Mouse (Mus musculus): ENCODE results near the gene Adam10.

The Adam10 gene

DNA sequence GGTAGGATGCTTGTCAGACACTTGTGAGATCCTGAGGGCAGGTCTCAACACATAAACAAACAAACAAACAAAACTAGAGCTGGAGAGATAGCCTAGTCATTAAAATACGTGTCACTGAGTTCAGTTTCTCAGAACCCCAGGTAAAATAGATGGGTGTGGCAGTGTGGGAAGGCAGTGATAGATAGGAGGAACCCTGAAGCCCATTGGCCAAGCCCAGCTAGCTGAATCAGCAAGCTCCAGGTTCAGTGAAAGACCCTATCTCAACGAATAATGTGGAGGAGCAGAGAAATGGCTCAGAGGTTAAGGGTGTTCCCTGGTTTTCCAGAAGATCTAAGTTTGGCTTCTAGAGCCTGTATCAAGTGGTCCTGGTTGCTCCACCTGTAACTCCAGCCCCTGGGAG, 9.6 kb upstream of the Adam10 start:
- CTCF ChIA-PET: interaction anchor here in 2 of 4 experiments (0.6 kb wide), 2 partner anchors 253 to 520 kb away, joined by 3 to 17 read pairs; no protein-coding TSS in a partner anchor
- POLR2A ChIA-PET: interaction anchor here in 2 of 4 experiments (1.0 to 1.6 kb wide), 2 partner anchors 9 to 12 kb away, joined by 3 read pairs; partner anchors contain the start of gene Mindy2 (in 1 of the 2)

GRCm38 (mm10) chr9:70670381-70670780, 8.4 kb upstream of the Adam10 start:
- ChIA-PET CTCF (interaction anchor here in 1 of 4 experiments (0.7 kb wide), 1 partner anchor 1087 kb away, joined by 3 read pairs; no protein-coding TSS in a partner anchor), POLR2A (interaction anchor here in 1 of 4 experiments (0.6 to 1.6 kb wide), 2 partner anchors 8 to 485 kb away, joined by 3 read pairs; no protein-coding TSS in a partner anchor)

DNA sequence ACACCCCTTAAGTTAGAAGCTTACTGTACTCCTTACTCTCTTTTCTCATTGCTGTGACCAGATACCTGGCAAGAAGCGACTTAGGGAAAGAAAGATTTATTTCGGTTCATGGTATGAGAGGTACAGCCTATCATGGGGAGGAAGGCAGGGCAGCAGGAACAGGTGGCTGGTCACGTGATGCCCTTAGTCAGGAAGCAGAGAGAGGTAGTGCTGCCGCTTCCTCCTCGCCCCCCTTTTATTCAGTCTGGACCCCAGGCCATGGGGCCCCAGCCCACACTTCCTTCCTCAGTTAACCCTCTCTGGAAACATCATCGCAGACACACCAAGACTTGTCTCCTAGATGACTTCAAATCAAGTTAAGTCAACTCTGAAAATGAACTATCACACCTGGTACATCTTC, 7.5 kb upstream of the Adam10 start:
- ChIA-PET CTCF (no interaction called here), POLR2A (interaction anchor here in 1 of 4 experiments (0.6 kb wide), 1 partner anchor 17 kb away, joined by 3 read pairs; no protein-coding TSS in a partner anchor)

GRCm38 (mm10) chr9:70671772-70672579, 6.8 kb upstream of the Adam10 start:
- ChIA-PET CTCF (interaction anchor here in 3 of 4 experiments (0.6 kb wide), 3 partner anchors 258 to 546 kb away, joined by 3 to 4 read pairs (median 4); no protein-coding TSS in a partner anchor), POLR2A (interaction anchor here in 1 of 4 experiments (0.6 to 0.7 kb wide), 2 partner anchors 34 to 171 kb away, joined by 4 to 5 read pairs; no protein-coding TSS in a partner anchor)

DNA sequence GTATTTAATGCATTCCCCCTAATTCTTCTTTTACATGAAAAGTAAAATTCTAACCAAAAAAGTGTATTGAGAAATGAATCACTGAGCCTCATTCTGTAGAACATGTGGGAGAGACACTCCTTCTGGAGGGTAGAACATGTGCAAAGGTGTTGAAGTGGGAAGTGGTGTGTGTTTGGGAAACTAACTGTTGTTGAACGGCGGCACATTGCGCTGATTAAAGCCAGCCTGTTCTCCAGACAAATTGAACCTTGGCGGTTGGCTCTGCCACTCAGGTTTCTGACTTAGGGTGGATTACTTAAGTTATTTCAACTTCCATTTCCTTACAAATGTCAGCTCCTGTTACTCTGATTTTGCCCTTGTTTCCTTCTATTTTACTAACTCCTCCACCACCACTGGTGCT, 5.1 kb upstream of the Adam10 start:
- CTCF ChIA-PET: interaction anchor here in 2 of 4 experiments (0.5 to 0.9 kb wide), 2 partner anchors 256 to 941 kb away, joined by 3 read pairs; no protein-coding TSS in a partner anchor
- POLR2A ChIA-PET: interaction anchor here in 1 of 4 experiments (1.0 to 1.1 kb wide), 2 partner anchors 16 to 23 kb away, joined by 3 read pairs; no protein-coding TSS in a partner anchor

DNA sequence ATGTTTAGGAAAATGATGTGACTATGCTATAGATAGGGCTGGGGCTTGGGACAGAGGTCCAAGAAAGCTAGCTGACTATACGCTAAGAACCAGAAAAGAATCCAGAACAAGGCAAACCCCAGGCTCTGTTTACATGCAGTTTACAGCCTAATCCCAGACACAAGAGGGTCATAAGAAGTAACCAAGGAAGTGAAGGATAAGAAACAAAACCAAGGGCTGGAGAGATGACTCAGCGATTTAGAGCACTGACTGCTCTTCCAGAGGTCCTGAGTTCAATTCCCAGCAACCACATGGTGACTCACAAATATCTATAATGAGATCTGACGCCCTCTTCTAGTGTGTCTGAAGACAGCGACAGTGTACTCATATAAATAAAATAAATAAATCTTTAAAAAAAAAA, 3.7 kb upstream of the Adam10 start:
- CTCF ChIA-PET: interaction anchor here in 1 of 4 experiments (1.3 kb wide), 1 partner anchor 168 kb away, joined by 8 read pairs; no protein-coding TSS in a partner anchor

DNA sequence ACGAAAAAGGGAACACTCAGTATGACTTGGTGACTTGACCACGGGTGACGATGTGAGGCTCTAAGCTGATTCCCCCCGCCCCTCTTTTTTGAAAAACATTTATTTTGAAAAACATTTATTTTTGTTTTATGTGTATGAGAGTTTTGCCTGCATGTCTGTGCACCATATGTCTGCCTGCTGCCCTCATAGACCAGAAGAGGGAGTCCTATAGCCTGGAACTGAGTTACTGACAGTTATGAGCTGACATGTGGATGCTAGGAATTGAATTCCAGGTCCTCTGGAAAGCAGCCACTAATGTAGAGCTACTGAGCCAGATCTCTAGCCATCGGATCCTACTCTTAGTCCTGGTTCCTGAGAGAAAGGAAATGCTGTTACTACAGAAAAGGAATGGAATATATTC, 2.8 kb upstream of the Adam10 start:
- POLR2A ChIA-PET: interaction anchor here in 2 of 4 experiments (0.7 to 1.3 kb wide), 4 partner anchors 11 to 540 kb away, joined by 3 to 4 read pairs (median 4); no protein-coding TSS in a partner anchor
- CTCF ChIA-PET: interaction anchor here (0.5 to 1.4 kb wide), 7 partner anchors 18 to 254 kb away, joined by 3 to 9 read pairs (median 4); no protein-coding TSS in a partner anchor

More for the DNA sequence above, 3.7 kb upstream of the Adam10 start:
- POLR2A ChIA-PET: interaction anchor here in 2 of 4 experiments (0.7 to 1.3 kb wide), 3 partner anchors 10 to 541 kb away, joined by 3 to 4 read pairs (median 4); no protein-coding TSS in a partner anchor

GRCm38 (mm10) chr9:70679132-70680091, 615 bp downstream of the Adam10 start:
- POLR2A ChIA-PET: interaction anchor here in 3 of 4 experiments (0.6 to 1.5 kb wide), 7 partner anchors 9 to 245 kb away, joined by 3 to 4 read pairs (median 3); partner anchors contain the start of gene Mindy2 (in 1 of the 3)
- CTCF ChIA-PET: interaction anchor here in 1 of 4 experiments (1.4 kb wide), 1 partner anchor 251 kb away, joined by 4 read pairs; no protein-coding TSS in a partner anchor

DNA sequence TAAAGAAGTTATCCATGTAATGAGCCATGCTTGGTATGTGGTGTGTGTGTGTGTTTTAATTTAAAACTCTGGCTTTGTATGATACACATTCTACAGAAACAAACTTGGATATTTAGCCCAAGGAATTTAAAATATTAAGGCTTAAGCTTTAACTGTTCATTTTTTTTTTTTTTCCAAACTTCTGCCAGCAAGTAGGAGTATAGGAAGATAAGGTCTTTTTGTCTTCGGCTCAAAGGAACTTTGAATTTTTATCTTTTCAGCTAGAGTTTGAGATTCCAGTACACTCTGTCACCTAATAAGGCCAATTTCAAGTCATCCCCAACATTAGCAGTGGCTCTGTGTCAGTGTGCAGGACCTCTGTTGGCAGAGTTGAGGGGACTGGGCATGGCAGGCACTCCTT, 3.4 kb downstream of the Adam10 start:
- CTCF ChIA-PET: no interaction called here
- POLR2A ChIA-PET: no interaction called here

DNA sequence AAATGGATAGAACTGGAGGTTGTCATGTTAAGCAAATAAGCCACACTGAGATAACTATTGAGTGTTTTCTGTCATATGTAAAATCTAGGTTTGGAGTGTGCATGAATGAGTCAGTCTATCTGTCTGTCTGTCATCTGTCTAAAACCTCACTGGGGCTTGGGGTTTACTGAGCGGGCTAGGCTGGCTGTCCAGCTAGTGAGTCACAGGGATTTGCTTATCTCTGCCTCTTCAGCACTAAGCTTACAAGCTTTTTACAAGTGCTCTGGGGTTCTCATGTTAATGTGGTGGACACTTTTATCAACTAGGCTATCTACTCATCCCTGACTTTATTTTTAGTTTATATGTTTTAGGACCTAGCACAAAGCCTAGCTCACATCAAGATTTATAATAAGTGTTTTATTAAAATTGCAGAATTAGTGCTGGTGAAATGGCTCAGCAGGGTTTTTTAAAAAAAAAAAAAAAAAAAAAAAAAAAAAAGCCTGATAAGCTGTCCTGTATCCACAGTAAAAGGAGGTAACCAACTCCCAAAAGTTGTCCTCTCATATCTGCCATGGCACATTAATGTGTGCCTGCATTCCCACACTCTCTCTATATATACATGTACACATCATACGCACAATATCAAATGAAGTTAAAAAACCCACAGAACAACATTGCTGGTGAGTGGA, 9.6 kb downstream of the Adam10 start:
- POLR2A ChIA-PET: interaction anchor here in 2 of 4 experiments (0.6 to 1.4 kb wide), 8 partner anchors 10 to 287 kb away, joined by 3 to 6 read pairs (median 3); partner anchors contain the start of gene Adam10 (in 1 of the 2)
- CTCF ChIA-PET: interaction anchor here in 1 of 4 experiments (0.7 kb wide), 1 partner anchor 123 kb away, joined by 3 read pairs; no protein-coding TSS in a partner anchor

DNA sequence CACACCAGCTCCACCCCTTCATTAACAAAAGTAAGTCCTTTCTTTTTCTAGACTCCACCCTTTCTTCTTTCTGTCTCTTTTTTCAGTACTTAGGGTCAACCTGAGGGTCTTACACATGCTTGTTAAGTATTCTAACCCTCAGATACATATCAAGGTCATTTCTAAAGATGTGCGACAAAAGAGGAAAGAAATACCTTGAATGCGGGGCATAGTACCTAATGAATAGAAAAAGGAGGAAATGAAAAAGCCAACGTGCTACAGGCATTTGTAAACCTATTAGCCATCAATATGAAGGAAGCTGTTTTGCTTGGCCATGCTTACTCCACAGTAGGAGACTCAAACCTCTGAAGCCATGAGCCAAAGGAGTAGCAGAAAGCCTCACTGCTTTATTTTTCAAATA, 11.1 kb downstream of the Adam10 start:
- ChIA-PET CTCF (interaction anchor here in 1 of 4 experiments (0.7 kb wide), 1 partner anchor 1842 kb away, joined by 3 read pairs; no protein-coding TSS in a partner anchor), POLR2A (interaction anchor here in 1 of 4 experiments (1.2 kb wide), 1 partner anchor 8 kb away, joined by 4 read pairs; no protein-coding TSS in a partner anchor)

- POLR2A ChIA-PET: no interaction called here
Measured at GRCm38 (mm10) chr9:70690579-70690978, 11.8 kb downstream of the Adam10 start.

GRCm38 (mm10) chr9:70691772-70692693, 13.2 kb downstream of the Adam10 start:
- CTCF ChIA-PET: interaction anchor here in 1 of 4 experiments (0.7 kb wide), 1 partner anchor 238 kb away, joined by 4 read pairs; no protein-coding TSS in a partner anchor
- POLR2A ChIA-PET: interaction anchor here in 1 of 4 experiments (1.1 kb wide), 1 partner anchor 13 kb away, joined by 4 read pairs; the partner anchor contains the start of gene Adam10

More at GRCm38 (mm10) chr9:70690579-70690978, 11.8 kb downstream of the Adam10 start:
- CTCF ChIA-PET: no interaction called here

DNA sequence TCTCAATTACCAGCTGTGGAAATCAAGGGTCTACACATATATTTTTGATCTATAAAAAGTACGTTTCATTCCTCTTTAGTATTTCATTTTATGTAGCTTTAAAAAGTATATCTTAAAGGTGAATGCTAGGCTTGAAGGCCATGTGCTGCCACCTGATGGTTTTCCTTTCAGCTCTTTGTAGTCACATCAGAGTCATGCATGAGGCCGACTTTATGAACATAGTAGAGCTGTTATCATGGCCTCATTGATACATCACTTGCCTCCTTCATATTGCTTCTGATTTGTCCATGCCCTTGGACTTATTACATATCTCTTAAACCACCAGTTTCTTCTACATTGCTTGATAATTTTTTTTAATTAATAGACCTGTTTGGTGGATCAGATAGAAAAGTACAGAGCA, 16.9 kb downstream of the Adam10 start:
- CTCF ChIA-PET: no interaction called here
- POLR2A ChIA-PET: interaction anchor here in 2 of 4 experiments (0.7 to 1.5 kb wide), 3 partner anchors 22 to 664 kb away, joined by 3 to 7 read pairs (median 3); no protein-coding TSS in a partner anchor

DNA sequence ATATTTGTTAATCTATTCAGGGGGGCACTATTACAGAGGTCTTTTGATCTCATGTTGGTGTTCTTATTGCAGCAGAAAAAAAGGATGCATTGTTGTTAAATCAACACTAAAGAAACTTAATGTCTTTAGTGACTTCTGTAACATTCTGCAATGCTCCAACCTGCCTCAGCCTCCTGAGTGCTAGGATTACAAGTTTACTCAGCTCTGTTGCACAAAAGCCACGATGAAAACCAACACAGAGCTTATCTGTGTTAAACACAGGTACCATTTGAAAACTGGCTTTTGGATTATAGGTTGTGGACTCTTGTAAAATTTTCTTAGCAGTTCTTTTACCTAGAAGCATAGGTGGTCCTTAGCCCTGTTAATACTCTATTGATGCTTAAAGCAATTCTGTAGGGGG, 19.3 kb downstream of the Adam10 start:
- ChIA-PET POLR2A (interaction anchor here in 1 of 4 experiments (0.6 to 1.3 kb wide), 3 partner anchors 9 to 1265 kb away, joined by 3 to 4 read pairs (median 4); no protein-coding TSS in a partner anchor), CTCF (no interaction called here)

DNA sequence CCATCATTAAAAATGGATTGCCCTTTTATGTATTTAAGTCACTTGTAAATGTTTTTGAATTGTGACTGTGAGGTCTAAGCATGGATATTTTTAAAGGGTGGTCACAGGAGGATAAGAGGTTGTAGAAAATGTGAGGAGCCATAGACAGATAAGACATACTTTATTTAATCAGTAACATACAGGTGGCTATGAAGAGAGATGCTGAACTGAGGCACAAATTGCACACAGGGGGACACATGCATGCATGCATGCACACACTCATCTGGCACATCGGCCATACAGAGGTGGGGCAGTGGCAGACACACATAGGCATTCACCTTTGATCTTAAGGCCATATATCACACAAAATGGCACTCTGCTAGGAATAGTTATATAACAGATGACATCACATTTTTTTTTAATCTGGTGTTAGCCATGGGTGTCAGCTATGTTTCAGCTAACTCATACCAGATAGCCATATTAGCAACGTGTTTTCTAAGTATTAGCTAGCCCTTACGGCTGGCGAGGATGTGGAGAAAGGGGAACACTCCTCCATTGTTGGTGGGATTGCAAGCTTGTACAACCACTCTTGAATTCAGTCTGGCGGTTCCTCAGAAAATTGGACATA, 24.9 kb downstream of the Adam10 start:
- CTCF ChIA-PET: no interaction called here
- POLR2A ChIA-PET: interaction anchor here in 1 of 4 experiments (2.4 kb wide), 1 partner anchor 9 kb away, joined by 5 read pairs; no protein-coding TSS in a partner anchor
